Mouse (Mus musculus) kidney, adult 8-10 months (tissue): ENCODE data around the gene Lingo2.

Experiments
- DNase-seq, 2 experiments: peaks; one replicate each; pipeline ENCODE4 v3.0.0; 2022

The Lingo2 gene

GRCm38 (mm10) chr4:36951150-36951954, at the start of gene Lingo2:
Gene Lingo2, minus strand, starts transcription at chr4:36951747.
- DNase-seq = no peak

DNA sequence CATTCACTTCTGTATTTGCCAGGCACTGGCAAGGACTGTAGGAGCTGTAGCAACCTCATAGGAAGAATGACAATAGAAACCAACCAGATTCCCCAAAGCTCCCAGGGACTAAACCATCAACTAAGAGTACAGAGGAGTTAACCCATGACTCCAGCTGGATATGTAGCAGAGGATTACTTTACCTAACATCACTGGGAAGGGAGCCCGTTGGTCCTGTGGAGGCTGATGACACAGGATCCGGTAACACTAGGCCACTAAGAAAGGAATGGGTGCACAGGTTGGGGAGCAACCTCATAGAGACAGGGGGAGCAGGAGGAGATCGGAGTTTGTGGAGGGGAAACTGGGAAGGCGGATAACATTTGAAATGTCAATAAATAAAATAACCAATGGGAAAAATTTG, 21.8 kb upstream of the Lingo2 start:
- no peak for DNase-seq

- DNase-seq = no peak
Observed at GRCm38 (mm10) chr4:36952431-36953429, 1.2 kb upstream of the Lingo2 start.

DNA sequence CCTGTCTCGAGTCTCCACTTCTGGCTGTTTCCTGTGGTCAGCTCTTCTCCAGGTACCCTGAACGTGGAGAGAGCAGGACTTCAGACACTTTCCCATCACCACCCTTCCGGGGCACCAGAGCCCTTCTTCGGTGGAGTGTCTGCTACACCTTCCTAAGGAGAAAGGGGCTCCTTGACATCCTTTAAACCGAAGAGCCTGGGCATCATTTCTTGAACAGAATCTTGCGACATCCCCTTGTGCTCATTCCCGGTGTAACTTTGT, 338 bp upstream of the Lingo2 start:
- DNase-seq = no peak

GRCm38 (mm10) chr4:36950790-36951149, 777 bp downstream of the Lingo2 start:
- no peak for DNase-seq

DNA sequence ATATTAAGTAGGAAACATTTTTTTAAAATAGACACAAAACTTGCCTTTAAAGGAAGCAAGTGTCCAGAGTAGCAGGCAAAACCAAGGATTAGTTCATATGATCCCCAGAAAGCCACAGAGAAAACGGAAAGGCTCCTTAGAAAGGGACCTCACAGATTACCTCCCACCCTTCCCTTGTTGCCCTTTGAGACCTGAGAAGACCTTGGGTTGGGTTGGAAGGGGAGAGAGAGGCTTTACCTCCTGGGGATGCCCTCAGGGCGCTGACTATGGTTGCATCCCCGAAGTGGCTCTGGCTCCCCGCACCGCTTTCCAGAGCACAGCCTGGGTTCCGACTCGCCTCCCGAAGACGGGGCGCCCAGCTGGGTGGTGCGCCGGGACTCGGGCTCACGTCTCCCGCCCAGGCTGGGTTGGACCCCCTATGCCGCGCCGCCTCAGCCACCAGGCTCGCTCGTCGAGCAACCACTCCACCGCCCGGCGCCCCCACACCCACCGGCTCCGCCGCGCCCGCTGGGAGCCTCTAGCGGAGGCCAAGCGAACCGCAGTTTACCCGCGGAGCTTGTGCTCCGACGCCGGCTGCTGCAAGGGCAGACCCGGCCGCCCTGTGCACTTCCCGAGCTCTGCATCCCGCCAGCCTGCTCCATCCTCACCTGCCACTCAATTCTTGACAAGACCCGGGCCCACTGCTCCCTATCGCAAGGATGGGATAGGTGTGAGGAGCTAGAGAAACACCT, 1.4 kb downstream of the Lingo2 start:
- no peak for DNase-seq

GRCm38 (mm10) chr4:36890810-36891209, 60.7 kb downstream of the Lingo2 start:
- no peak for DNase-seq

DNA sequence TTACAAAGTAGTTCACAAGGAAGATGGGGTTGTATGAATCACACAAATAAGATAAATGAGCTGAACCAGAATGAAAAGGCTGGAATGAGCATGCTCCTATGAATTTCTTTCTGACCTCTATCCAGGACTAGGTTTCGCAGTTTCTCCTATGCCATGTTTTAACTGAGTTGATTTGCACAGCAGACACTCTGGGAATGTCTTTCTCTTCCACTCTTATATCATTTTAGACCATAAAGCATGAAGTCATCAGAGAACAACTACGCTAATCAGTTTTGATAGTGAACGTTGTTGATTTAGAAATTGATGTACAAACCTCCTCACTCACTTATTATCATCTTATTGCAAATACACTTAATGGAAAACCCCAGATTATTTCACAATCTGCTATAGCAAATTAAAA, 61.2 kb downstream of the Lingo2 start:
- DNase-seq = no peak

GRCm38 (mm10) chr4:36874781-36875180, 76.8 kb downstream of the Lingo2 start:
- DNase-seq = no peak

DNA sequence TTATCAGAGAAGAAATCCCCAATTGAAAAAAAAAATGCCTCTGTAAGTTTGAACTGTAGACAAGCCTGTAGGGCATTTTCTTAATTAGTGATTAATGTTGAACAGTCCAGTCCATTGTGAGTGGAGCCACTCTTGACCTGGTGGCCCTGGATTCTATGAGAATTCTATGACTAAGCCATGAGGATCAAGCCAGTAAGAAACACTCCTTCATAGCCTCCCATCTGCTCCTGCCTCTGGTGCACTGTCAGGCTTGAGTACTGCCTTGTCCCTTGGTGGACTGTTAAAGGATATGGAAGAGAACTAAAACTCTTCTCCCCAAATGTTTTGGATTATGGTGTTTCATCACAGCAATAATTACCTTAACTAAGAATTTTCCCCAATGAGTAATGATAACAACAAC, 126.6 kb downstream of the Lingo2 start:
- no peak for DNase-seq

DNA sequence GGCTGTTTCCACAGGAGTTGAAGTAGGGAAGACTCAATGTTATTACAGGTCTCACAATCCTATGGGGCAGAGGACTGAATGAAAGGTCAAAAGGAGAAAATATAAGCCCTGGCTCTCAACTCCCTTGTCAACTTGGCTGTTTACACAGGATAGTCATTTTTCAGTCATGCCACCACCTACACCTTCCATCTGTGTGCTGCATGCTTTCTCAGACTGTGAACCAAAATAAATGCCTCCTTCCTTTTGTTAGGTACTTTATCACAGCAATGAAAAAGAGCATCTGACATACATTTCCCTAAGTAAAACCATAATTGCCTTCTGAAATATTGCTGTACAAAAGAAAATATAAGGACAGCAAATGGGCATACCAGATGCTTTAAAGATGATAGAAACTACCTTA, 129.6 kb downstream of the Lingo2 start:
- DNase-seq = no peak

DNA sequence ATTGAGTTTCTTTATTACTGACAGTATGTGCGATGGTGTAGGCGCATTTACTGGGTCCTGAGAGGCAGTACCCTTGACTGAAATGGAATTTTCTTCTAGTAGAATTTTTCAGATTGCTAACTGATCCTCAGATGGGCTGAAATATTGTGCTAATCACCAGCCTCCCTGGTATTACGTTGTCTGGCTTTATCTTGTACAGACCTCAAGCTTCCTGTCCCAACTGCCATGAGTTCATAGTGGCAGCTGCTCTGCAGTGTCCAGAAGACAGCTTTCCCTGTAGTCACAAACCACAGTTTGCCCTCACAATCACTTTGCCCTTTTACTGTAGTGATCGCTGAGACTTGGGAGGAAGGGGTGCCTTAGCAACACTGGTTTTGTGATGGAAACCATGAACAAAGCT, 176.5 kb downstream of the Lingo2 start:
- DNase-seq = no peak

DNA sequence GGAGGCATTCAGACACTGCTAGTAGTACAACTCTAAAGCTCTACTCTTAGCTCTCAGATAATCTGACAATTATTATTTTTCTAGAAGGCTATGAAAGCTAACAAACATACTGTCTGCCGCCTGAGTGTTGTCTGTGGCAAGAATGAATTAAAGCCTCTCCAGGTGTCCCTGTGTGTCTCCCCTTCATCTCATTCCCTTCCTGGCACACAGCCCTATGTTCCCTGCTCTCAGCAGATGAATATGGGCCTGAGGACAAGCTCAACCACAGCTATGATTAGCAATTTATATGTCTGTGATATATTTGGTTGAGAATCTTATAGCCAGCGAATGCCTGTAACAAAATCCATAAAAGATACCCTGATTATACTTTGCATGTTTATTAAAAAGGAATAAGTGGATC, 220.9 kb downstream of the Lingo2 start:
- DNase-seq = no peak

DNA sequence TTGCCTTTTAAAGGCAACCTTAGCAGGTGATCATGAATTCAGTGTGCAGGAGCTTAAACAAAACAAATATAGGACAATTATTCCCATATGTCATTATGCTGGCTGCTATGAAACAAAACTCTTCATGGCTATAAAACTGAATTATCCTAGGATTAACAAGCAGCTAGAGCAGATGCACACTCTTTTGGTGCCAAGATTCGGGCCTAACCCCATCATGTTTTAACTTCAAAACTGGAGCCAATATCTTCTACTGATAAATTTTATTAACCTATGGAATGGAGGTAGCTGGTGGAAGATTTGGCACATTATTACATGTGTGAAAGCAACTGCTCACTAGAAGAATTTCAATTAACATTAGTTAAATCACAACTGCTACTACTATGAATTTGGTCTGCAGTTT, 235.1 kb downstream of the Lingo2 start:
- DNase-seq = no peak

GRCm38 (mm10) chr4:36698888-36699287, 252.7 kb downstream of the Lingo2 start:
- no peak for DNase-seq

GRCm38 (mm10) chr4:36696810-36697209, 254.7 kb downstream of the Lingo2 start:
- no peak for DNase-seq

GRCm38 (mm10) chr4:36659920-36660319, 291.6 kb downstream of the Lingo2 start:
- DNase-seq = no peak

- no peak for DNase-seq
Observed at GRCm38 (mm10) chr4:36647753-36648152, 303.8 kb downstream of the Lingo2 start.

DNA sequence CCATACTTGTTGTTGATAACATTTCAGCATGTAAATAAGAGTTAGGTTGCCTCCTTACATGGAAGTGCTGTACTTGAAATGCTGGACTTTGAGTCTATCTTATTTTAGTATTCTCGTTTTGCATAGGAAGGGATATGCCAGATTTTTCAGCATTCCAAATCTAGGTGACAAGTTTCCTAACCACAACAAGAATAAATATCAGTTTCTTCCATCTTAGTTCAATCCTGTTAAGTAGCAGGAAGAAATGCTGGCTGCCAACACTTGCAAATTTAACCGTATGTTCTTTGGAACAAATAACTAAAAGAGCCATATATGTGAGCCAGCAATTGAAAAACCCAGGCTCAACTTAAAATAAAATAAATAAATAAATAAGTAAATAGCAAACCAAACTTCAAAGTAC, 315.9 kb downstream of the Lingo2 start:
- no peak for DNase-seq

GRCm38 (mm10) chr4:36576801-36577200, 374.7 kb downstream of the Lingo2 start:
- no peak for DNase-seq

GRCm38 (mm10) chr4:36576256-36576655, 375.3 kb downstream of the Lingo2 start:
- DNase-seq = no peak

- no peak for DNase-seq
Observed at GRCm38 (mm10) chr4:36566544-36566943, 385.0 kb downstream of the Lingo2 start.

GRCm38 (mm10) chr4:36560997-36561396, 390.6 kb downstream of the Lingo2 start:
- DNase-seq = no peak
